Comparison of ENCODE assay signal across 7 mouse cellular contexts in genomic region chr9:114583812-114584182, GRCm38 (mm10). TPM values are rescaled to one million over a fixed set of nuclear protein-coding genes. Genes with fewer than 3 reads are reported as not detected.
DNase-seq lines count a peak whose midpoint lies in the region; ATAC-seq and TF ChIP-seq lines count a peak whose summit lies in the region.

No protein-coding gene starts in this region.

- no peaks in the 10 kb centered on the region for H3K27me3 ChIP-seq in intestine, postnatal 0 days (replicated peaks; ENCODE audit: control insufficient read depth, insufficient read depth, low read length)
- no peaks in the 10 kb centered on the region for H3K27me3 ChIP-seq in limb, embryonic 13.5 days
- peaks cover 9% of the 10 kb centered on the region; the same call in 1 of the 2 replicates for H3K27me3 ChIP-seq in midbrain, embryonic 13.5 days

- H3K4me2 ChIP-seq in intestine, postnatal 0 days (replicated peaks; ENCODE audit: low read depth) = peak overlapping the region; percentile 88
- H3K4me2 ChIP-seq in limb, embryonic 13.5 days (replicated peaks) = peak overlapping the region; percentile 76
- peak overlapping the region; percentile 52 for H3K4me2 ChIP-seq in midbrain, embryonic 13.5 days (replicated peaks)

- peak overlapping the region; percentile 40 for H3K9ac ChIP-seq in intestine, postnatal 0 days (ENCODE audit: low read depth, low read length)
- peak overlapping the region; percentile 58 for H3K9ac ChIP-seq in limb, embryonic 13.5 days
- H3K9ac ChIP-seq in midbrain, embryonic 13.5 days (replicated peaks) = no peak overlapping the region

- peak overlapping the region; percentile 45 for H3K4me3 ChIP-seq in intestine, postnatal 0 days (ENCODE audit: low read depth, low read length)
- peak overlapping the region; percentile 44 for H3K4me3 ChIP-seq in limb, embryonic 13.5 days
- H3K4me3 ChIP-seq in midbrain, embryonic 13.5 days (replicated peaks) = peak overlapping the region; percentile 28

- TF ChIP-seq CTCF in intestine, postnatal 0 days (IDR thresholded peaks at IDR 0.05; ENCODE audit: low read depth) = peak; percentile 96

- no peaks in the 10 kb centered on the region for H3K9me3 ChIP-seq in intestine, postnatal 0 days (ENCODE audit: control insufficient read depth)
- no peaks in the 10 kb centered on the region for H3K9me3 ChIP-seq in limb, embryonic 13.5 days
- no peaks in the 10 kb centered on the region for H3K9me3 ChIP-seq in midbrain, embryonic 13.5 days

- H3K36me3 ChIP-seq in intestine, postnatal 0 days (ENCODE audit: control insufficient read depth, insufficient read depth) = peaks cover 12% of the 10 kb centered on the region; the same call in 1 of the 2 replicates
- peaks cover 32% of the 10 kb centered on the region for H3K36me3 ChIP-seq in limb, embryonic 13.5 days
- peaks cover 30% of the 10 kb centered on the region for H3K36me3 ChIP-seq in midbrain, embryonic 13.5 days

- peak overlapping the region; percentile 23; the same call in 1 of the 2 replicates for H3K27ac ChIP-seq in intestine, postnatal 0 days (ENCODE audit: low read depth, low read length)
- H3K27ac ChIP-seq in limb, embryonic 13.5 days = peak overlapping the region; percentile 48
- H3K27ac ChIP-seq in midbrain, embryonic 13.5 days = peak overlapping the region; percentile 35; the same call in 1 of the 2 replicates

- under 1% methylated on average over 23 of the region's 23 CpGs for WGBS in intestine, postnatal 0 days
- WGBS in limb, embryonic 13.5 days = under 1% methylated on average over 23 of the region's 23 CpGs
- 2% methylated on average over 23 of the region's 23 CpGs for WGBS in midbrain, embryonic 13.5 days

- DNase-seq in adrenal gland, postnatal 14 days = peak; percentile 84
- peak; percentile 83 for DNase-seq in embryo, embryonic 10.5 days (ENCODE audit: low spot score)
- peak; percentile 26 to 61 for DNase-seq in spleen, postnatal 10 days (ENCODE audit: low spot score in 2 of 2)

- peak; percentile 55 for ATAC-seq in granulocyte monocyte progenitor cell, adult 5-6 weeks (replicated peaks; ENCODE audit: poor library complexity, severe bottlenecking)
- ATAC-seq in intestine, postnatal 0 days = peak; percentile 47; the same call in 1 of the 2 replicates
- ATAC-seq in limb, embryonic 13.5 days (ENCODE audit: low FRiP score, low read depth) = peak; percentile 58
- peak; percentile 90 for ATAC-seq in midbrain, embryonic 13.5 days

- H3K4me1 ChIP-seq in intestine, postnatal 0 days (replicated peaks; ENCODE audit: control insufficient read depth, insufficient read depth, low read length) = no peaks in the 10 kb centered on the region
- peaks cover 19% of the 10 kb centered on the region for H3K4me1 ChIP-seq in limb, embryonic 13.5 days
- H3K4me1 ChIP-seq in midbrain, embryonic 13.5 days (replicated peaks) = peaks cover 12% of the 10 kb centered on the region

RNA-seq across cellular contexts. Expression of gene Trim71, which starts 19.6 kb away (rescaled TPM):
- 0.04 TPM in 1 of 2 replicates, not detected in the other for total RNA-seq in adrenal gland, postnatal 14 days (2021)
- not detected in 2 replicates for total RNA-seq in granulocyte monocyte progenitor cell, adult 5-6 weeks (2014; fragmentation: Nextera tagmentation)
- not detected in 2 replicates for total RNA-seq in granulocyte monocyte progenitor cell, adult 5-6 weeks (2017)
- polyA plus RNA-seq in intestine, postnatal 0 days (2015; fragmentation: Nextera tagmentation; extraction: Ambion mirVana) = 1.5 and 2.0 TPM in 2 replicates
- polyA plus RNA-seq in limb, embryonic 13.5 days (2015; fragmentation: Nextera tagmentation; extraction: Ambion mirVana) = 0.62 and 0.91 TPM in 2 replicates
- 0.30 and 0.32 TPM in 2 replicates for polyA plus RNA-seq in midbrain, embryonic 13.5 days (2015; fragmentation: Nextera tagmentation; extraction: Ambion mirVana)

RNA-seq across cellular contexts. Expression of gene Cnot10, which starts 56.2 kb away (rescaled TPM):
- total RNA-seq in adrenal gland, postnatal 14 days (2021) = 33.9 and 36.5 TPM in 2 replicates
- 36.6 and 48.7 TPM in 2 replicates for total RNA-seq in granulocyte monocyte progenitor cell, adult 5-6 weeks (2014; fragmentation: Nextera tagmentation)
- total RNA-seq in granulocyte monocyte progenitor cell, adult 5-6 weeks (2017) = 55.7 and 60.1 TPM in 2 replicates
- 22.5 and 25.0 TPM in 2 replicates for polyA plus RNA-seq in intestine, postnatal 0 days (2015; fragmentation: Nextera tagmentation; extraction: Ambion mirVana)
- polyA plus RNA-seq in limb, embryonic 13.5 days (2015; fragmentation: Nextera tagmentation; extraction: Ambion mirVana) = 75.1 and 75.9 TPM in 2 replicates
- polyA plus RNA-seq in midbrain, embryonic 13.5 days (2015; fragmentation: Nextera tagmentation; extraction: Ambion mirVana) = 59.5 and 63.4 TPM in 2 replicates

Comparison
In these comparisons a context has a peak if more than half of its experiments do, and no peak if none do; other contexts are left out.
1. Peak in every context shown above with its lines: DNase-seq, ATAC-seq, H3K4me3 ChIP-seq and H3K27ac ChIP-seq.